21 mouse cellular contexts compared by ENCODE assay signal in genomic region chr2:28706106-28706636, GRCm38 (mm10). TPM values are rescaled to one million over a fixed set of nuclear protein-coding genes. Genes with fewer than 3 reads are reported as not detected.
"Had no signal": no experiment of that assay in that cellular context is flagged by ENCODE, and none has a peak within 500 bp of the region (broad histone marks: within the 10 kb centered on the region; RNA-seq: fewer than 3 reads in every experiment).

No protein-coding gene starts in this region.

- H3K27me3 ChIP-seq: limb, embryonic 15.5 days; neural tube, embryonic 15.5 days had no signal

- H3K36me3 ChIP-seq: limb, embryonic 15.5 days; liver, embryonic 12.5 days; midbrain, embryonic 12.5 days; neural tube, embryonic 12.5 days; neural tube, embryonic 15.5 days had no signal

- H3K4me2 ChIP-seq: limb, embryonic 15.5 days; liver, embryonic 12.5 days; midbrain, embryonic 12.5 days; neural tube, embryonic 12.5 days; neural tube, embryonic 15.5 days had no signal

- H3K4me3 ChIP-seq: limb, embryonic 15.5 days; liver, embryonic 12.5 days; midbrain, embryonic 12.5 days; neural tube, embryonic 12.5 days; neural tube, embryonic 15.5 days had no signal

- ATAC-seq: inflammation-experienced regulatory T-cells, adult 6 months; intestine, embryonic 16.5 days; liver, embryonic 12.5 days had no signal

- H3K27ac ChIP-seq: limb, embryonic 15.5 days; liver, embryonic 12.5 days; midbrain, embryonic 12.5 days; neural tube, embryonic 12.5 days; neural tube, embryonic 15.5 days; stomach, postnatal 0 days had no signal

- H3K9me3 ChIP-seq: limb, embryonic 15.5 days; liver, embryonic 12.5 days; midbrain, embryonic 12.5 days; neural tube, embryonic 12.5 days; neural tube, embryonic 15.5 days had no signal

- DNase-seq: kidney, adult 18-20 months; kidney, adult 9 months; kidney, postnatal 14 days; left cerebral cortex, postnatal 4 days; lung, adult 2 months; lung, postnatal 14 days; lung, postnatal 4 days; right cerebral cortex, adult 18-20 months; right cerebral cortex, postnatal 14 days; right cerebral cortex, postnatal 4 days; thymus, adult 2 months; thymus, postnatal 14 days; thymus, postnatal 4 days had no signal

- H3K4me1 ChIP-seq: neural tube, embryonic 15.5 days had no signal

- H3K9ac ChIP-seq: limb, embryonic 15.5 days; liver, embryonic 12.5 days; midbrain, embryonic 12.5 days; neural tube, embryonic 12.5 days; neural tube, embryonic 15.5 days had no signal

RNA-seq across cellular contexts. Expression of gene Ak8, which starts 6.2 kb away (rescaled TPM):
- polyA plus RNA-seq: inflammation-experienced regulatory T-cells, adult 6 months had no signal
